Mouse (Mus musculus) testis, adult 2 months (tissue): ENCODE data around the gene Sptbn1.

Source experiments
- CTCF ChIP-seq: fragments of 200-500 bp; IDR thresholded peaks from 2 replicates; pipeline ENCODE4 v1.5.1; 2012; ENCODE audit warnings: low read depth, mild to moderate bottlenecking, inconsistent platforms, low read length, moderate library complexity; ENCODE audit not compliant: control insufficient read depth, insufficient read depth, insufficient replicate concordance
- POLR2A ChIP-seq: fragments of 200-500 bp; IDR thresholded peaks from 2 replicates; pipeline ENCODE4 v1.6.1; 2012; ENCODE audit warnings: low read depth, mild to moderate bottlenecking, inconsistent platforms, low read length, moderate library complexity; ENCODE audit not compliant: control insufficient read depth

DNA sequence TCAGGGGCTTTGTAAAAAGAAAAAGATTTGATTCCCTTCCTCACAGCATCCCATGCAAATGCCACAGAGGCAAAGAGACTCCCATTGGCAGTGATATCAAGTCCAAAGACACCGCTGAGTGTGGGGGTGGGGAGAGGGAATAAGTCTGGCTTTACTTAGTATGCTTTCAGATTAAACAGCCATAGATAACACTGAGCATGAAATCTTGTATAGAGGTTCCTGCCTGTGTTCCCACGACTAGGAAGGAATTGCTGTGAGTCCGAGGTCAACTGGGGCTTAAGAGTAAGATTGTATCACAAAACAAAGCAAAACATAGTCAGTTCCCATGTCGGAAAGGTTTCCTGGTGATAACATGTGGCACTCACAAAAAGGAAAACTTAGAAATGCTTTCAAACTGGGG lies 136.3 kb downstream of the Sptbn1 start:
- no peak for TF ChIP-seq CTCF
- TF ChIP-seq POLR2A: no peak
